Mouse (Mus musculus): ENCODE data around the gene Mapkapk5. TPM values are rescaled to one million over a fixed set of nuclear protein-coding genes. Genes with fewer than 3 reads are reported as not detected.

Mapkapk5 gene
- polyA plus RNA-seq, 1 experiment from 2014 or later = 66.5 TPM

GRCm38 (mm10) chr5:121570787-121571186, 25.1 kb upstream of the Mapkapk5 start:
- H3K4me2 ChIP-seq (replicated peaks; ENCODE audit: low read depth, low read length) = no peak overlapping the region
- H3K4me1 ChIP-seq (replicated peaks; ENCODE audit: control insufficient read depth, insufficient read depth, low read length) = no peaks in the 10 kb centered on the region
- H3K27ac ChIP-seq (ENCODE audit: low read depth, low read length) = no peak overlapping the region
- DNase-seq (ENCODE audit: low spot score) = no peak
- 96% methylated on average over 1 of the region's 1 CpGs for WGBS
- ATAC-seq (ENCODE audit: low FRiP score) = no peak
- no peak overlapping the region for H3K4me3 ChIP-seq (ENCODE audit: low read depth, low read length)
- no peaks in the 10 kb centered on the region for H3K36me3 ChIP-seq (ENCODE audit: control insufficient read depth, insufficient read depth, low read length)
- no peak overlapping the region for H3K9ac ChIP-seq (ENCODE audit: low read depth, low read length)
- no peaks in the 10 kb centered on the region for H3K27me3 ChIP-seq (ENCODE audit: control insufficient read depth, insufficient read depth, low read length)
- no peaks in the 10 kb centered on the region for H3K9me3 ChIP-seq (ENCODE audit: control insufficient read depth, low read length)

- DNase-seq (ENCODE audit: low spot score) = no peak
These were observed 24.2 kb upstream of the Mapkapk5 start for GRCm38 (mm10) chr5:121569881-121570420.

GRCm38 (mm10) chr5:121566035-121566681, 20.5 kb upstream of the Mapkapk5 start:
- H3K36me3 ChIP-seq (ENCODE audit: control insufficient read depth, insufficient read depth, low read length) = no peaks in the 10 kb centered on the region
- no peak overlapping the region for H3K4me2 ChIP-seq (replicated peaks; ENCODE audit: low read depth, low read length)
- no peaks in the 10 kb centered on the region for H3K27me3 ChIP-seq (ENCODE audit: control insufficient read depth, insufficient read depth, low read length)
- DNase-seq (ENCODE audit: low spot score) (no peak), ATAC-seq (ENCODE audit: low FRiP score) (no peak)
- no peak overlapping the region for H3K4me3 ChIP-seq (ENCODE audit: low read depth, low read length)
- H3K9me3 ChIP-seq (ENCODE audit: control insufficient read depth, low read length) = no peaks in the 10 kb centered on the region
- H3K27ac ChIP-seq (ENCODE audit: low read depth, low read length) = no peak overlapping the region
- H3K9ac ChIP-seq (ENCODE audit: low read depth, low read length) = no peak overlapping the region
- 92% methylated on average over 16 of the region's 16 CpGs for WGBS
- no peaks in the 10 kb centered on the region for H3K4me1 ChIP-seq (replicated peaks; ENCODE audit: control insufficient read depth, insufficient read depth, low read length)

More at GRCm38 (mm10) chr5:121569881-121570420, 24.2 kb upstream of the Mapkapk5 start:
- H3K4me2 ChIP-seq (replicated peaks; ENCODE audit: low read depth, low read length) = no peak overlapping the region
- H3K36me3 ChIP-seq (ENCODE audit: control insufficient read depth, insufficient read depth, low read length) = no peaks in the 10 kb centered on the region
- H3K27ac ChIP-seq (ENCODE audit: low read depth, low read length) = no peak overlapping the region
- H3K9ac ChIP-seq (ENCODE audit: low read depth, low read length) = no peak overlapping the region
- no peaks in the 10 kb centered on the region for H3K9me3 ChIP-seq (ENCODE audit: control insufficient read depth, low read length)
- no peaks in the 10 kb centered on the region for H3K4me1 ChIP-seq (replicated peaks; ENCODE audit: control insufficient read depth, insufficient read depth, low read length)
- WGBS = 89% methylated on average over 9 of the region's 9 CpGs
- no peaks in the 10 kb centered on the region for H3K27me3 ChIP-seq (ENCODE audit: control insufficient read depth, insufficient read depth, low read length)
- no peak for ATAC-seq (ENCODE audit: low FRiP score)
- H3K4me3 ChIP-seq (ENCODE audit: low read depth, low read length) = no peak overlapping the region

GRCm38 (mm10) chr5:121564468-121564895, 18.8 kb upstream of the Mapkapk5 start:
- no peak overlapping the region for H3K27ac ChIP-seq (ENCODE audit: low read depth, low read length)
- no peak for ATAC-seq (ENCODE audit: low FRiP score)
- H3K9me3 ChIP-seq (ENCODE audit: control insufficient read depth, low read length) = no peaks in the 10 kb centered on the region
- no peak overlapping the region for H3K4me3 ChIP-seq (ENCODE audit: low read depth, low read length)
- H3K4me2 ChIP-seq (replicated peaks; ENCODE audit: low read depth, low read length) = no peak overlapping the region
- H3K9ac ChIP-seq (ENCODE audit: low read depth, low read length) = peak overlapping the region; percentile 44; the same call in 1 of the 2 replicates
- H3K27me3 ChIP-seq (ENCODE audit: control insufficient read depth, insufficient read depth, low read length) = no peaks in the 10 kb centered on the region
- peak; percentile 95 for DNase-seq (ENCODE audit: low spot score)
- H3K36me3 ChIP-seq (ENCODE audit: control insufficient read depth, insufficient read depth, low read length) = no peaks in the 10 kb centered on the region
- H3K4me1 ChIP-seq (replicated peaks; ENCODE audit: control insufficient read depth, insufficient read depth, low read length) = no peaks in the 10 kb centered on the region
- WGBS = 16% methylated on average over 11 of the region's 11 CpGs

- 91% methylated on average over 3 of the region's 3 CpGs for WGBS
- no peaks in the 10 kb centered on the region for H3K27me3 ChIP-seq (ENCODE audit: control insufficient read depth, insufficient read depth, low read length)
- no peaks in the 10 kb centered on the region for H3K9me3 ChIP-seq (ENCODE audit: control insufficient read depth, low read length)
- no peaks in the 10 kb centered on the region for H3K4me1 ChIP-seq (replicated peaks; ENCODE audit: control insufficient read depth, insufficient read depth, low read length)
- no peak overlapping the region for H3K4me2 ChIP-seq (replicated peaks; ENCODE audit: low read depth, low read length)
- no peak overlapping the region for H3K9ac ChIP-seq (ENCODE audit: low read depth, low read length)
- DNase-seq (ENCODE audit: low spot score) (no peak), ATAC-seq (ENCODE audit: low FRiP score) (no peak)
- no peaks in the 10 kb centered on the region for H3K36me3 ChIP-seq (ENCODE audit: control insufficient read depth, insufficient read depth, low read length)
- no peak overlapping the region for H3K4me3 ChIP-seq (ENCODE audit: low read depth, low read length)
- H3K27ac ChIP-seq (ENCODE audit: low read depth, low read length) = no peak overlapping the region
These were observed 16.7 kb upstream of the Mapkapk5 start for GRCm38 (mm10) chr5:121562436-121562835.

GRCm38 (mm10) chr5:121549196-121549595, 3.5 kb upstream of the Mapkapk5 start:
- Histone ChIP-seq H3K27me3 (ENCODE audit: control insufficient read depth, insufficient read depth, low read length) (no peaks in the 10 kb centered on the region), H3K9ac (ENCODE audit: low read depth, low read length) (no peak overlapping the region), H3K4me1 (replicated peaks; ENCODE audit: control insufficient read depth, insufficient read depth, low read length) (peaks cover 3% of the 10 kb centered on the region; the same call in 1 of the 2 replicates), H3K27ac (ENCODE audit: low read depth, low read length) (no peak overlapping the region), H3K9me3 (ENCODE audit: control insufficient read depth, low read length) (no peaks in the 10 kb centered on the region), H3K4me2 (replicated peaks; ENCODE audit: low read depth, low read length) (no peak overlapping the region), H3K36me3 (ENCODE audit: control insufficient read depth, insufficient read depth, low read length) (no peaks in the 10 kb centered on the region), H3K4me3 (ENCODE audit: low read depth, low read length) (no peak overlapping the region)
- WGBS = 89% methylated on average over 7 of the region's 7 CpGs
- DNase-seq (ENCODE audit: low spot score) (no peak), ATAC-seq (ENCODE audit: low FRiP score) (no peak)

- no peak overlapping the region for H3K9ac ChIP-seq (ENCODE audit: low read depth, low read length)
- no peaks in the 10 kb centered on the region for H3K36me3 ChIP-seq (ENCODE audit: control insufficient read depth, insufficient read depth, low read length)
- DNase-seq (ENCODE audit: low spot score) (no peak), ATAC-seq (ENCODE audit: low FRiP score) (no peak)
- H3K4me3 ChIP-seq (ENCODE audit: low read depth, low read length) = no peak overlapping the region
- no peaks in the 10 kb centered on the region for H3K27me3 ChIP-seq (ENCODE audit: control insufficient read depth, insufficient read depth, low read length)
- H3K9me3 ChIP-seq (ENCODE audit: control insufficient read depth, low read length) = no peaks in the 10 kb centered on the region
- no peak overlapping the region for H3K27ac ChIP-seq (ENCODE audit: low read depth, low read length)
- WGBS = 86% methylated on average over 3 of the region's 3 CpGs
- H3K4me2 ChIP-seq (replicated peaks; ENCODE audit: low read depth, low read length) = no peak overlapping the region
- peaks cover 4% of the 10 kb centered on the region; the same call in 1 of the 2 replicates for H3K4me1 ChIP-seq (replicated peaks; ENCODE audit: control insufficient read depth, insufficient read depth, low read length)
These were observed 1.4 kb upstream of the Mapkapk5 start for GRCm38 (mm10) chr5:121547084-121547483.

- Histone ChIP-seq H3K27me3 (ENCODE audit: control insufficient read depth, insufficient read depth, low read length) (no peaks in the 10 kb centered on the region), H3K9me3 (ENCODE audit: control insufficient read depth, low read length) (no peaks in the 10 kb centered on the region), H3K27ac (ENCODE audit: low read depth, low read length) (no peak overlapping the region), H3K4me2 (replicated peaks; ENCODE audit: low read depth, low read length) (peak overlapping the region; percentile 83), H3K9ac (ENCODE audit: low read depth, low read length) (peak overlapping the region; percentile 90; the same call in 1 of the 2 replicates), H3K4me3 (ENCODE audit: low read depth, low read length) (peak overlapping the region; percentile 100), H3K36me3 (ENCODE audit: control insufficient read depth, insufficient read depth, low read length) (no peaks in the 10 kb centered on the region), H3K4me1 (replicated peaks; ENCODE audit: control insufficient read depth, insufficient read depth, low read length) (peaks cover 4% of the 10 kb centered on the region; the same call in 1 of the 2 replicates)
- 46% methylated on average over 6 of the region's 6 CpGs for WGBS
- ATAC-seq (ENCODE audit: low FRiP score) (0 out of 2 replicates have a peak, but pooled peaks have one; percentile 38), DNase-seq (ENCODE audit: low spot score) (peak; percentile 58)
These were observed 808 bp upstream of the Mapkapk5 start for GRCm38 (mm10) chr5:121546530-121546895.
